Mouse (Mus musculus): ENCODE data around the gene Olah.

Gene Olah

DNA sequence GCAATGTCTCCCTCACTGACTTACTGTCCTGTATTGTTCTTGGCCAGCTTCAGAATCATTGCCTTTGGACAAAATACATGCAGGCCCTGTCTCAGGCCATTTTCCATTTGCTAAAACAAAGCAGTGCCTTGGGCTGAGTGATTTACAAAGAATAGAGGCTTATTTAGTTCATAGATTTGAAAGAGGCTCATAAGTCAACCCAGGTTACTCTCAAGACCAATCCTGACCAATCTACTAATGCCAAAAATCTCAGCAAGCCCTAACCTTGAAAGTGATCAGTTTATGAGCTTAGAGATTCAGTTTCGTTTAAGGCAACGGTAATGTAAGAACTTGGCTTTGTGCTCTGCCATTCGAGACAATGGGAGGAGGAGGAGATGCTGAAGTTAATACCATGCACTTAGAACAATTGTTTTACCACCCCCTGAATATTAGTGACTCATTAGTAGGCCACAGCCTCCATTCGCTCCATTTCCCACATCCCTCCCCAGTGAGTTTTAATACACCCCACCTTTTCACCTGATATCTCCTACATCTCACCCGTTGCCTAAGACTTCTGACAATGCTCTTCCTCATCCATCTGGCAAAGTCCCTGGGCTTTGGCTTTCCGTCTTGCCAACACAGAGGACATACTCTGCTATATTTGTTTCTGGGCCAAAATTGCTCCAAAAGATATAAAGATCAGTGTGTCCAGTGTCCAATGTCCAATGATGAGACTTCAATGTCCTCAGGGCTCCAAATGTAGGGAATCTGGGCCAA, 9.7 kb downstream of the Olah start:
- TF ChIP-seq GATA4 (IDR thresholded peaks at IDR 0.05; ENCODE audit: insufficient replicate concordance, low read length): no peak

GRCm38 (mm10) chr2:3365127-3365526, 31.9 kb downstream of the Olah start:
- no peak for TF ChIP-seq GATA4 (IDR thresholded peaks at IDR 0.05; ENCODE audit: insufficient replicate concordance, low read length)

DNA sequence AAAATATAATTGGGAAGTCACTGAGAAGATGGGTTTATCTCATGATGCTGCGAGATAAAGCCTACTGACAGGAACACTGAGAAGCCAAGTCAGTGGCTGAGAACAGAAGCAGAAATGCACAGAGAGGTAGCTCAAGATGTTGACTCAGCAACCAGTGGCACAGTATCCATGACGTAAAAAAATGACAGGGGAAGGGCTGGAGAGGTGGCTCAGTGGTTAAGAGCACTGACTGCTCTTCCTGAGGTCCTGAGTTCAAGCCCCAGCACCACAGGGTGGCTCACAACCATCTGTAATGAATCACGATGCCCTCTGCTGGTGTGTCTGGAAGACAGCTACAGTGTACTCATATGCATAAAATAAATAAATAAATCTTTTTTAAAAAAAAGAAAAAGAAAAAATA, 35.9 kb downstream of the Olah start:
- TF ChIP-seq GATA4 (IDR thresholded peaks at IDR 0.05; ENCODE audit: insufficient replicate concordance, low read length): no peak

- no peak for TF ChIP-seq GATA4 (IDR thresholded peaks at IDR 0.05; ENCODE audit: insufficient replicate concordance, low read length)
Measured at GRCm38 (mm10) chr2:3357887-3358286, 39.1 kb downstream of the Olah start.

- TF ChIP-seq GATA4 (IDR thresholded peaks at IDR 0.05; ENCODE audit: insufficient replicate concordance, low read length): no peak
Measured at GRCm38 (mm10) chr2:3356311-3356710, 40.7 kb downstream of the Olah start.

DNA sequence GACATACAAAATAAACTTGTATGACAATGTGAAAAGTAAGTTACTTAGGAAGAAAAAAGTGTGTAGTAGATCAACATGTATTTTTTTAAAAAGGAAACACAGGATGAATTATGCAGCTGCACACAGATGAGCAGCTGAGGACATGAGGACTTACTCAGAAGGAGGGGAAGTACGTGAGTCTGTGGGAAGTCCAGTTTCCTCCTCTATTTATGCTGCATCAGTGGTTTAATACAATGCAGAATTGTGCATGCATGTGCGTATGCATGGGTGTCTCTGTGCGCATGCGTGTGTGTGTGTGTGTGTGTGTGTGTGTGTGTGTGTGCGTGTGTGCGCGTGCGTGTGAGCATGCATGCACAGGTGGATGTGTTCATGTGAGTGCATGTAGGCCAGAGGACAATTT, 41.2 kb downstream of the Olah start:
- TF ChIP-seq GATA4 (IDR thresholded peaks at IDR 0.05; ENCODE audit: insufficient replicate concordance, low read length): no peak

DNA sequence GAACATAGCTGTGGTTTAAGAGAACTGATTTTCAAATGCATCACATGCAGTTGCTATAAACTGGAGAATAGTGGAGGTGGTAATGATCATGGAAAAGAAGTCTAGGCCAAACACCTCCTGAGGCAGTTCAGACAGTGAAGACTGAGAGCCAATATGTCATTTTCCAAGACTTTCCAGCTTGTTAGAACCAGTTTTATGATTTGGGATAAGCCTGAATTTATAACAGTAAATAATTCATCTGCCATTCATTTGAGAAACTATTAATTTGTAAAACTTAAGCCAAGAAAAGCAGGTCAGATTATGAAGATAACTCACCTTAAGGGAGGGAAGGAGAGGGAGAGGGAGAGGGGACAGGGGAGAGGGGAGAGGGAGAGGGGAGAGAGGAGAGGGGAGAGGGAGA, 43.9 kb downstream of the Olah start:
- no peak for TF ChIP-seq GATA4 (IDR thresholded peaks at IDR 0.05; ENCODE audit: insufficient replicate concordance, low read length)

GRCm38 (mm10) chr2:3348919-3349318, 48.1 kb downstream of the Olah start:
- no peak for TF ChIP-seq GATA4 (IDR thresholded peaks at IDR 0.05; ENCODE audit: insufficient replicate concordance, low read length)

DNA sequence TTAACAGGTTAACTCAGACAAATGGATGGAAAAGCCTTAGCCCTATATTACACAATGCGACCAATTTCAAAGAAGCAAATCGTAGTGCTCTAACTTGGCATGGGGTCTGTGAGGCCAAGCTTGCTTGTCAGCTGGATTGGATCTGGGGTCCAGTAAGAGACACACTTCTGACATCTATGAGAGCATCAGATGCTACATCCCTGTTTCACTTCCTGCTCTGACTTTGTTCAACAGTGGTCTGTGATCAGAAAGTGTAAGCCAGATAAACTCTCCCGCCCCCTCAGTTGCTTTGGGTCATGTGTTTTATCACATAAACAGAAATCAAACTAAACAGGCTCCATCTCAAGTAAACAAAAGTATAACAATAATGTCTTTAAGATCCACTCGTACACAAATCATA, 48.6 kb downstream of the Olah start:
- no peak for TF ChIP-seq GATA4 (IDR thresholded peaks at IDR 0.05; ENCODE audit: insufficient replicate concordance, low read length)

GRCm38 (mm10) chr2:3335611-3336301, 61.3 kb downstream of the Olah start, which contains the start of gene Acbd7:
Gene Acbd7, plus strand, starts transcription at chr2:3336168.
- no peak for TF ChIP-seq GATA4 (IDR thresholded peaks at IDR 0.05; ENCODE audit: insufficient replicate concordance, low read length)

DNA sequence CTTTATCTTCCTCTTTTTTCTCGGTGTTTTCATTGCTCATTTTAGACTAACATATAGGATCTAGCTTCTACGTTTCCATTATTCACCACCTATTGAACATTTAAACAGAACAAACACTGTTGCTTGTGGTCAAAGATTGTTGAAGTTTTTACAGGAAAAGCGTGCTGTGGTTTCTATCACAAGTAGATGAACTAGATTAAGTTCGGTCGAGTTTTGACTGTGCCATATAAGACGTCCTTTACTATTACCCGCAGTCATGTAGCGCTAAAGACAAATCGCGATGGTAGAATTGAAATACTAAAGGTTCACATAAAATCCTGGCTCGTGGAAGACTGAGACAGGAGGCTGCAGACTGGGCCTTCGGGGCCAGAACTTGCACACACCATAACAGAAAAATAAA, 63.2 kb downstream of the Olah start:
- no peak for TF ChIP-seq GATA4 (IDR thresholded peaks at IDR 0.05; ENCODE audit: insufficient replicate concordance, low read length)

GRCm38 (mm10) chr2:3332484-3333242, 64.3 kb downstream of the Olah start, which contains the start of gene Rpp38:
Gene Rpp38, minus strand, starts transcription at chr2:3332643.
- TF ChIP-seq GATA4 (IDR thresholded peaks at IDR 0.05; ENCODE audit: insufficient replicate concordance, low read length): no peak

DNA sequence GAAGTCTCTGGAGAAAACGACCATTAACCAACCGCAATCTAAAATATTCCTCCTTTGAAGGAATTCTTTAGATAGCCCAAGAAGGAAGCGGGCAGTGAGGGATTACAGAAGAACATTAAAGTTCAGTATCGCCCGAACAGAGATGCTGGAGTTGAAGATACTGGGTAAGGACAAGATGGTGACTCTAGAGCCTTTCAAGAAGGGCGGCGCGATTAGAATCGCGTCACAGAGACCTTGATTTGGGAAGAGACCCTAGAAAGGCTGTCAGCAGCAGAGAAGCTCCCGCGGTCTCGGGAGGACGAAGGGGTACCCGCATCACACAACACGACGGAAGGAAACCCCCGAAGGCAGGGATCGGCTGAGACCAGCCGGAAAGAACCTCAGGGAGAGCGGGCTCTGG, 65.0 kb downstream of the Olah start:
- no peak for TF ChIP-seq GATA4 (IDR thresholded peaks at IDR 0.05; ENCODE audit: insufficient replicate concordance, low read length)

GRCm38 (mm10) chr2:3331071-3331703, 65.8 kb downstream of the Olah start:
- TF ChIP-seq GATA4 (IDR thresholded peaks at IDR 0.05; ENCODE audit: insufficient replicate concordance, low read length): no peak

- no peak for TF ChIP-seq GATA4 (IDR thresholded peaks at IDR 0.05; ENCODE audit: insufficient replicate concordance, low read length)
Measured at GRCm38 (mm10) chr2:3327351-3327750, 69.7 kb downstream of the Olah start.

Data from liver, adult (tissue).